Mouse (Mus musculus) midbrain, embryonic 13.5 days (tissue): ENCODE results near the gene 4921539E11Rik. TPM values are rescaled to one million over a fixed set of nuclear protein-coding genes. Genes with fewer than 3 reads are reported as not detected.

ENCODE experiments used
- ATAC-seq: fragments of 200-750 bp; cut with Nextera tagmentation; 2 replicates; pipeline ENCODE4 v1.8.0; 2017; ENCODE audit warnings: mild to moderate bottlenecking, moderate TSS enrichment, moderate library complexity
- H3K27ac ChIP-seq: fragments of 300-500 bp; sonication (generic); 2 replicates; pipeline ENCODE4 v1.5.1; 2015; ENCODE audit warnings: inconsistent platforms, mild to moderate bottlenecking, moderate library complexity
- H3K27me3 ChIP-seq: fragments of 300-500 bp; sonication (generic); 2 replicates; pipeline ENCODE4 v1.6.1; 2015; ENCODE audit warnings: mild to moderate bottlenecking, inconsistent platforms
- H3K36me3 ChIP-seq: fragments of 300-500 bp; sonication (generic); 2 replicates; pipeline ENCODE4 v1.6.1; 2015; ENCODE audit warnings: mild to moderate bottlenecking, inconsistent platforms
- H3K4me1 ChIP-seq: fragments of 300-500 bp; sonication (generic); replicated peaks from 2 replicates; pipeline ENCODE4 v1.6.1; 2015; ENCODE audit warnings: inconsistent platforms
- H3K4me2 ChIP-seq: fragments of 300-500 bp; sonication (generic); replicated peaks from 2 replicates; pipeline ENCODE4 v1.6.1; 2015; ENCODE audit warnings: moderate library complexity, mild to moderate bottlenecking, inconsistent platforms
- H3K4me3 ChIP-seq: fragments of 300-500 bp; sonication (generic); replicated peaks from 2 replicates; pipeline ENCODE4 v1.5.1; 2015; ENCODE audit warnings: mild to moderate bottlenecking, inconsistent platforms
- H3K9ac ChIP-seq: fragments of 300-500 bp; sonication (generic); replicated peaks from 2 replicates; pipeline ENCODE4 v1.6.1; 2015; ENCODE audit warnings: mild to moderate bottlenecking, inconsistent platforms
- H3K9me3 ChIP-seq: fragments of 300-500 bp; sonication (generic); 2 replicates; pipeline ENCODE4 v1.6.1; 2016; ENCODE audit warnings: mild to moderate bottlenecking, inconsistent platforms
- WGBS: fragments of 180-500 bp; shearing (Covaris S2); methylation state at CpG from one replicate; pipeline ENCODE4 v1.1.7; 2015; 5-methylcytosine and 5-hydroxymethylcytosine counted together
- polyA plus RNA-seq: library from polyadenylated mRNA; unstranded; fragments of >200 nt; fragmentation: Nextera tagmentation; extraction: Ambion mirVana; gene quantifications from 2 replicates; pipeline ENCODE4 v1.2.1, GENCODE M21; 2015

Gene 4921539E11Rik
- polyA plus RNA-seq, 1 experiment from 2014 or later = not detected

- Histone ChIP-seq H3K27ac (no peak overlapping the region), H3K27me3 (no peaks in the 10 kb centered on the region), H3K4me2 (no peak overlapping the region), H3K4me3 (no peak overlapping the region), H3K9ac (no peak overlapping the region), H3K4me1 (no peaks in the 10 kb centered on the region), H3K36me3 (no peaks in the 10 kb centered on the region), H3K9me3 (no peaks in the 10 kb centered on the region)
- 78% methylated on average over 6 of the region's 6 CpGs for WGBS
- no peak for ATAC-seq
Measured at GRCm38 (mm10) chr4:103221789-103222188, 68.9 kb downstream of the 4921539E11Rik start.

GRCm38 (mm10) chr4:103219011-103219410 lies 71.7 kb downstream of the 4921539E11Rik start:
- no peak for ATAC-seq
- Histone ChIP-seq H3K27ac (no peak overlapping the region), H3K27me3 (no peaks in the 10 kb centered on the region)

GRCm38 (mm10) chr4:103216046-103216445 lies 74.6 kb downstream of the 4921539E11Rik start:
- H3K4me2 ChIP-seq = no peak overlapping the region

More at GRCm38 (mm10) chr4:103219011-103219410, 71.7 kb downstream of the 4921539E11Rik start:
- no peak overlapping the region for H3K4me2 ChIP-seq
- no peaks in the 10 kb centered on the region for H3K36me3 ChIP-seq
- WGBS = 69% methylated on average over 5 of the region's 5 CpGs
- H3K4me1 ChIP-seq = peaks cover 8% of the 10 kb centered on the region; the same call in 1 of the 2 replicates
- no peak overlapping the region for H3K4me3 ChIP-seq
- no peaks in the 10 kb centered on the region for H3K9me3 ChIP-seq
- no peak overlapping the region for H3K9ac ChIP-seq

GRCm38 (mm10) chr4:103214925-103215820 lies 75.5 kb downstream of the 4921539E11Rik start, which contains the start of gene Slc35d1:
Gene Slc35d1, minus strand, starts transcription at chr4:103215164.
- Histone ChIP-seq H3K4me1 (peaks cover 24% of the 10 kb centered on the region), H3K27ac (peak within 1 kb of the TSS; percentile 99), H3K4me3 (peak within 1 kb of the TSS; percentile 79), H3K27me3 (no peaks in the 10 kb centered on the region), H3K9me3 (no peaks in the 10 kb centered on the region), H3K36me3 (peaks cover 5% of the 10 kb centered on the region), H3K9ac (peak within 1 kb of the TSS; percentile 99), H3K4me2 (peak within 1 kb of the TSS; percentile 71)
- ATAC-seq = peak; percentile 97
- 2% methylated on average over 57 of the region's 70 CpGs for whole genome bisulfite sequencing

More at GRCm38 (mm10) chr4:103216046-103216445, 74.6 kb downstream of the 4921539E11Rik start:
- no peak for ATAC-seq
- Histone ChIP-seq H3K9ac (no peak overlapping the region), H3K4me3 (no peak overlapping the region), H3K9me3 (no peaks in the 10 kb centered on the region), H3K27me3 (no peaks in the 10 kb centered on the region), H3K4me1 (peaks cover 24% of the 10 kb centered on the region), H3K27ac (no peak overlapping the region), H3K36me3 (peaks cover under 1% of the 10 kb centered on the region)
- WGBS = 85% methylated on average over 6 of the region's 6 CpGs

- peak overlapping the region; percentile 99 for H3K9ac ChIP-seq
- no peaks in the 10 kb centered on the region for H3K27me3 ChIP-seq
- no peaks in the 10 kb centered on the region for H3K9me3 ChIP-seq
- peaks cover 10% of the 10 kb centered on the region for H3K36me3 ChIP-seq
- peak; percentile 82 for ATAC-seq
- peak overlapping the region; percentile 79 for H3K4me3 ChIP-seq
- H3K27ac ChIP-seq = peak overlapping the region; percentile 99
- peaks cover 24% of the 10 kb centered on the region for H3K4me1 ChIP-seq
- H3K4me2 ChIP-seq = peak overlapping the region; percentile 71
- WGBS = under 1% methylated on average over 48 of the region's 48 CpGs
Measured at GRCm38 (mm10) chr4:103214498-103214924, 76.2 kb downstream of the 4921539E11Rik start.

GRCm38 (mm10) chr4:103213859-103214497 lies 76.7 kb downstream of the 4921539E11Rik start:
- Histone ChIP-seq H3K27me3 (no peaks in the 10 kb centered on the region), H3K9me3 (no peaks in the 10 kb centered on the region), H3K36me3 (peaks cover 15% of the 10 kb centered on the region), H3K4me1 (peaks cover 24% of the 10 kb centered on the region), H3K4me3 (peak overlapping the region; percentile 79), H3K9ac (peak overlapping the region; percentile 99), H3K4me2 (peak overlapping the region; percentile 71), H3K27ac (peak overlapping the region; percentile 99)
- 4% methylated on average over 30 of the region's 30 CpGs for WGBS
- no peak for ATAC-seq

- Histone ChIP-seq H3K4me2 (no peak overlapping the region), H3K9ac (no peak overlapping the region), H3K4me1 (peaks cover 11% of the 10 kb centered on the region), H3K4me3 (no peak overlapping the region), H3K27me3 (no peaks in the 10 kb centered on the region), H3K36me3 (peaks cover 52% of the 10 kb centered on the region), H3K27ac (no peak overlapping the region), H3K9me3 (no peaks in the 10 kb centered on the region)
- no peak for ATAC-seq
- WGBS = 93% methylated on average over 1 of the region's 1 CpGs
Measured at GRCm38 (mm10) chr4:103208553-103208952, 82.1 kb downstream of the 4921539E11Rik start.

GRCm38 (mm10) chr4:103203646-103204045 lies 87.0 kb downstream of the 4921539E11Rik start:
- WGBS = 84% methylated on average over 2 of the region's 2 CpGs
- H3K4me2 ChIP-seq = no peak overlapping the region
- H3K4me3 ChIP-seq = no peak overlapping the region
- ATAC-seq = no peak
- no peaks in the 10 kb centered on the region for H3K9me3 ChIP-seq
- H3K9ac ChIP-seq = no peak overlapping the region
- no peaks in the 10 kb centered on the region for H3K27me3 ChIP-seq
- H3K4me1 ChIP-seq = no peaks in the 10 kb centered on the region
- peaks cover 58% of the 10 kb centered on the region for H3K36me3 ChIP-seq
- H3K27ac ChIP-seq = no peak overlapping the region

GRCm38 (mm10) chr4:103200046-103200445 lies 90.6 kb downstream of the 4921539E11Rik start:
- no peak overlapping the region for H3K27ac ChIP-seq
- H3K36me3 ChIP-seq = peaks cover 45% of the 10 kb centered on the region
- no peaks in the 10 kb centered on the region for H3K4me1 ChIP-seq
- no peak overlapping the region for H3K4me2 ChIP-seq
- no peak overlapping the region for H3K4me3 ChIP-seq
- no peak overlapping the region for H3K9ac ChIP-seq
- no peaks in the 10 kb centered on the region for H3K27me3 ChIP-seq
- no peaks in the 10 kb centered on the region for H3K9me3 ChIP-seq
- 93% methylated on average over 1 of the region's 1 CpGs for WGBS
- no peak for ATAC-seq

- Histone ChIP-seq H3K9ac (no peak overlapping the region), H3K36me3 (peaks cover 39% of the 10 kb centered on the region), H3K27ac (no peak overlapping the region), H3K9me3 (no peaks in the 10 kb centered on the region), H3K27me3 (no peaks in the 10 kb centered on the region), H3K4me1 (no peaks in the 10 kb centered on the region), H3K4me3 (no peak overlapping the region), H3K4me2 (no peak overlapping the region)
- no peak for ATAC-seq
- 37% methylated on average over 4 of the region's 4 CpGs for WGBS
Measured at GRCm38 (mm10) chr4:103199086-103199485, 91.6 kb downstream of the 4921539E11Rik start.

GRCm38 (mm10) chr4:103197401-103197800 lies 93.3 kb downstream of the 4921539E11Rik start:
- WGBS = 92% methylated on average over 8 of the region's 8 CpGs
- no peak overlapping the region for H3K4me3 ChIP-seq
- H3K4me2 ChIP-seq = no peak overlapping the region
- H3K36me3 ChIP-seq = peaks cover 42% of the 10 kb centered on the region
- H3K9me3 ChIP-seq = no peaks in the 10 kb centered on the region
- no peaks in the 10 kb centered on the region for H3K27me3 ChIP-seq
- no peaks in the 10 kb centered on the region for H3K4me1 ChIP-seq
- no peak for ATAC-seq
- H3K9ac ChIP-seq = no peak overlapping the region
- no peak overlapping the region for H3K27ac ChIP-seq

GRCm38 (mm10) chr4:103192421-103192820 lies 98.2 kb downstream of the 4921539E11Rik start:
- H3K4me3 ChIP-seq = no peak overlapping the region
- no peaks in the 10 kb centered on the region for H3K4me1 ChIP-seq
- H3K4me2 ChIP-seq = no peak overlapping the region
- H3K27me3 ChIP-seq = no peaks in the 10 kb centered on the region
- H3K36me3 ChIP-seq = peaks cover 54% of the 10 kb centered on the region
- H3K9ac ChIP-seq = no peak overlapping the region
- H3K9me3 ChIP-seq = no peaks in the 10 kb centered on the region
- ATAC-seq = no peak
- no peak overlapping the region for H3K27ac ChIP-seq
- 94% methylated on average over 2 of the region's 2 CpGs for WGBS
